In genomic region chr12:69515850-69516249, GRCm38 (mm10) we compare ENCODE assay signal across 16 mouse cellular contexts.
DNase-seq lines count a peak whose midpoint lies in the region; ATAC-seq and TF ChIP-seq lines count a peak whose summit lies in the region.
"Had no signal": no experiment of that assay in that cellular context is flagged by ENCODE, and none has a peak within 500 bp of the region (broad histone marks: within the 10 kb centered on the region; RNA-seq: fewer than 3 reads in every experiment).

No protein-coding gene starts in this region.

- no peak overlapping the region for H3K4me2 ChIP-seq in intestine, embryonic 16.5 days (ENCODE audit: low read depth, low read length)
- H3K4me2 ChIP-seq in intestine, embryonic 15.5 days (replicated peaks): no peak overlapping the region
- H3K4me2 ChIP-seq in midbrain, embryonic 11.5 days: no peak overlapping the region
- no peak overlapping the region for H3K4me2 ChIP-seq in midbrain, embryonic 13.5 days (replicated peaks)
- H3K4me2 ChIP-seq: embryonic facial prominence, embryonic 15.5 days; hindbrain, embryonic 12.5 days; liver, embryonic 11.5 days; neural tube, embryonic 13.5 days had no signal

- TF ChIP-seq POLR2A in heart, adult 2 months (IDR thresholded peaks at IDR 0.05; ENCODE audit: insufficient read depth, low read depth, low read length): no peak

- H3K4me3 ChIP-seq in heart, adult 2 months: no peak overlapping the region
- no peak overlapping the region for H3K4me3 ChIP-seq in intestine, embryonic 16.5 days (ENCODE audit: low read length)
- no peak overlapping the region for H3K4me3 ChIP-seq in intestine, embryonic 15.5 days (replicated peaks)
- H3K4me3 ChIP-seq in midbrain, embryonic 11.5 days (ENCODE audit: low read depth, low read length): no peak overlapping the region
- H3K4me3 ChIP-seq in midbrain, embryonic 13.5 days (replicated peaks): no peak overlapping the region
- H3K4me3 ChIP-seq in macrophage (ENCODE audit: inconsistent target): no peak overlapping the region
- H3K4me3 ChIP-seq: embryonic facial prominence, embryonic 15.5 days; forebrain, embryonic 10.5 days; hindbrain, embryonic 12.5 days; neural tube, embryonic 13.5 days had no signal

- intact Hi-C loops in heart, adult 2 months (cut with DNase I): no loop called here
- intact Hi-C loops in heart, postnatal 36 days (cut with DNase I): no loop called here

- no peaks in the 10 kb centered on the region for H3K79me2 ChIP-seq in heart, adult 2 months (replicated peaks; ENCODE audit: control insufficient read depth, insufficient read depth, low read length)
- H3K79me2 ChIP-seq in macrophage (ENCODE audit: inconsistent target): no peaks in the 10 kb centered on the region

- no peak; the same call in none of the 2 replicates for ATAC-seq in intestine, embryonic 16.5 days
- ATAC-seq in intestine, embryonic 15.5 days: no peak
- no peak for ATAC-seq in midbrain, embryonic 11.5 days (ENCODE audit: low FRiP score)
- no peak for ATAC-seq in midbrain, embryonic 13.5 days

- no peaks in the 10 kb centered on the region for H3K27me3 ChIP-seq in heart, adult 2 months (ENCODE audit: control insufficient read depth, insufficient read depth, low read length)
- no peaks in the 10 kb centered on the region for H3K27me3 ChIP-seq in intestine, embryonic 16.5 days (replicated peaks; ENCODE audit: control insufficient read depth, insufficient read depth, low read length)
- no peaks in the 10 kb centered on the region for H3K27me3 ChIP-seq in intestine, embryonic 15.5 days (replicated peaks)
- no peaks in the 10 kb centered on the region for H3K27me3 ChIP-seq in midbrain, embryonic 11.5 days (ENCODE audit: control insufficient read depth, insufficient read depth, low read length)
- no peaks in the 10 kb centered on the region for H3K27me3 ChIP-seq in midbrain, embryonic 13.5 days
- H3K27me3 ChIP-seq: embryonic facial prominence, embryonic 15.5 days; neural tube, embryonic 13.5 days had no signal

- peaks cover 19% of the 10 kb centered on the region for H3K4me1 ChIP-seq in heart, adult 2 months (ENCODE audit: control insufficient read depth, insufficient read depth, low read length)
- H3K4me1 ChIP-seq in intestine, embryonic 16.5 days (ENCODE audit: control insufficient read depth, insufficient read depth, low read length): peaks cover 22% of the 10 kb centered on the region
- H3K4me1 ChIP-seq in intestine, embryonic 15.5 days (replicated peaks): peaks cover 14% of the 10 kb centered on the region; the same call in 1 of the 2 replicates
- H3K4me1 ChIP-seq in midbrain, embryonic 11.5 days (ENCODE audit: control insufficient read depth, insufficient read depth, low read length): no peaks in the 10 kb centered on the region
- H3K4me1 ChIP-seq in midbrain, embryonic 13.5 days (replicated peaks): no peaks in the 10 kb centered on the region
- H3K4me1 ChIP-seq: embryonic facial prominence, embryonic 15.5 days had no signal

- no peak for DNase-seq in heart, adult 2 months
- no peak for DNase-seq in heart, postnatal 36 days
- DNase-seq in midbrain, embryonic 11.5 days (ENCODE audit: low spot score, missing footprints): peak; percentile 19
- no peak for DNase-seq in kidney, adult 9 months
- DNase-seq: cerebellum, adult 9-11 months; gastrocnemius, postnatal 14 days; lung, postnatal 10 days had no signal

- no peak overlapping the region for H3K9ac ChIP-seq in heart, adult 2 months (ENCODE audit: low read depth, low read length)
- H3K9ac ChIP-seq in intestine, embryonic 16.5 days (ENCODE audit: low read depth, low read length): no peak overlapping the region
- H3K9ac ChIP-seq in intestine, embryonic 15.5 days: no peak overlapping the region
- no peak overlapping the region for H3K9ac ChIP-seq in midbrain, embryonic 11.5 days (ENCODE audit: low read length)
- H3K9ac ChIP-seq in midbrain, embryonic 13.5 days (replicated peaks): no peak overlapping the region
- H3K9ac ChIP-seq: embryonic facial prominence, embryonic 15.5 days; hindbrain, embryonic 12.5 days; neural tube, embryonic 13.5 days had no signal

- TF ChIP-seq CTCF in heart, adult 2 months (IDR thresholded peaks at IDR 0.05): no peak

- TF ChIP-seq EP300 in heart, adult 2 months (IDR thresholded peaks at IDR 0.05; ENCODE audit: insufficient read depth, low read depth, low read length): no peak

- no peaks in the 10 kb centered on the region for H3K9me3 ChIP-seq in intestine, embryonic 16.5 days (ENCODE audit: control insufficient read depth, low read length)
- H3K9me3 ChIP-seq in intestine, embryonic 15.5 days: no peaks in the 10 kb centered on the region
- H3K9me3 ChIP-seq in midbrain, embryonic 11.5 days (ENCODE audit: control insufficient read depth, low read length): no peaks in the 10 kb centered on the region
- H3K9me3 ChIP-seq in midbrain, embryonic 13.5 days: no peaks in the 10 kb centered on the region
- H3K9me3 ChIP-seq: embryonic facial prominence, embryonic 15.5 days; forebrain, embryonic 10.5 days; hindbrain, embryonic 12.5 days; neural tube, embryonic 13.5 days had no signal

- peak overlapping the region; percentile 79 for H3K27ac ChIP-seq in heart, adult 2 months
- peak overlapping the region; percentile 14; the same call in 1 of the 2 replicates for H3K27ac ChIP-seq in intestine, embryonic 16.5 days (ENCODE audit: low read length)
- no peak overlapping the region for H3K27ac ChIP-seq in intestine, embryonic 15.5 days
- H3K27ac ChIP-seq in midbrain, embryonic 11.5 days (ENCODE audit: low read depth, low read length): no peak overlapping the region
- H3K27ac ChIP-seq in midbrain, embryonic 13.5 days: no peak overlapping the region
- peak overlapping the region; percentile 69 for H3K27ac ChIP-seq in macrophage
- H3K27ac ChIP-seq: embryonic facial prominence, embryonic 15.5 days; forebrain, embryonic 10.5 days; hindbrain, embryonic 12.5 days; neural tube, embryonic 13.5 days had no signal

- H3K36me3 ChIP-seq in heart, adult 2 months (ENCODE audit: control insufficient read depth, insufficient read depth, low read length): no peaks in the 10 kb centered on the region
- no peaks in the 10 kb centered on the region for H3K36me3 ChIP-seq in intestine, embryonic 16.5 days (ENCODE audit: control insufficient read depth, insufficient read depth, low read length)
- H3K36me3 ChIP-seq in intestine, embryonic 15.5 days: no peaks in the 10 kb centered on the region
- H3K36me3 ChIP-seq in midbrain, embryonic 11.5 days (ENCODE audit: control insufficient read depth, insufficient read depth, low read length): no peaks in the 10 kb centered on the region
- H3K36me3 ChIP-seq in midbrain, embryonic 13.5 days: no peaks in the 10 kb centered on the region
- no peaks in the 10 kb centered on the region for H3K36me3 ChIP-seq in macrophage (ENCODE audit: inconsistent target)
- H3K36me3 ChIP-seq: embryonic facial prominence, embryonic 15.5 days; forebrain, embryonic 10.5 days; hindbrain, embryonic 12.5 days; neural tube, embryonic 13.5 days had no signal

Comparison
In these comparisons a context has a peak if more than half of its experiments do, and no peak if none do; other contexts are left out.
1. H3K27ac ChIP-seq: peak in heart, adult 2 months (single experiment), intestine, embryonic 16.5 days (single experiment) and macrophage (single experiment); none in intestine, embryonic 15.5 days (single experiment), midbrain, embryonic 11.5 days (single experiment) and midbrain, embryonic 13.5 days (single experiment).